Mouse (Mus musculus) adrenal gland, adult (tissue): ENCODE results near the gene Otor.
A peak's percentile ranks its signal among the peaks of the same experiment; 100 is the strongest.

Source experiments
- DNase-seq, 2 experiments: peaks; one replicate each; pipeline ENCODE4 v3.0.0; 2022 to 2023; ENCODE audit warnings: low spot score in 1 of 2; ENCODE audit not compliant: inconsistent age in 2 of 2

The Otor gene

DNA sequence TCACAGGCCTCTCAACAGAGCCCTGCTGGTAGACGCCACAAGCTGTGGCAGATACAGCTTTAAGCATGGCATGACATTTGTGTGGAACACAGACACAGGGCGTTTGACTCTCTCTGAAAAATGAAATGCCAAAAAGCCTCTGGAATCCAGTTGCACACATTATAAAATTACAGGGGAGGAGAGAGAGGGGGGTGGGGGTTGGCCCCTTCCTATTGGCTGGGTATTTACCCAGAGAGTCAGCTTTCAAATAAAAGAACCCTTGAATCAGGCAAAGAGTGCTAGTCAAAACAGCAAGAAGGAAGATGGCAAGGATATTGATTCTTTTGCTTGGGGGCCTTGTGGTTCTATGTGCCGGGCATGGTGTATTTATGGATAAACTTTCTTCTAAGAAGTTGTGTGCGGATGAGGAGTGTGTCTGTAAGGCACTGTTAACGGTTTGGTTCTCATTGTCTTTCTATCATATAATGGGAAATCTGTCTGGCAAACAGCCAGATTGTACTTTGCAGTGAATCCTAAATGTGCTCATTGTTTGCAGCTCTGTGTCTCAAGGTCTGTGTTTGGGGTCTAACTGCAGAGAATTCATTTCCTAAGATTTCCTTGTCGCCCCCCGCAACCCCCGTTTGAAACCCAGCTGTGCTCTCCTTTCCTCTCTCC is at the start of gene Otor:
Gene Otor (plus strand): TSS at position 276 of the 654 bp plus-strand sequence.
- no peak for DNase-seq

- no peak for DNase-seq
Observed at GRCm38 (mm10) chr2:143031283-143031682, 47.0 kb upstream of the Otor start.

DNA sequence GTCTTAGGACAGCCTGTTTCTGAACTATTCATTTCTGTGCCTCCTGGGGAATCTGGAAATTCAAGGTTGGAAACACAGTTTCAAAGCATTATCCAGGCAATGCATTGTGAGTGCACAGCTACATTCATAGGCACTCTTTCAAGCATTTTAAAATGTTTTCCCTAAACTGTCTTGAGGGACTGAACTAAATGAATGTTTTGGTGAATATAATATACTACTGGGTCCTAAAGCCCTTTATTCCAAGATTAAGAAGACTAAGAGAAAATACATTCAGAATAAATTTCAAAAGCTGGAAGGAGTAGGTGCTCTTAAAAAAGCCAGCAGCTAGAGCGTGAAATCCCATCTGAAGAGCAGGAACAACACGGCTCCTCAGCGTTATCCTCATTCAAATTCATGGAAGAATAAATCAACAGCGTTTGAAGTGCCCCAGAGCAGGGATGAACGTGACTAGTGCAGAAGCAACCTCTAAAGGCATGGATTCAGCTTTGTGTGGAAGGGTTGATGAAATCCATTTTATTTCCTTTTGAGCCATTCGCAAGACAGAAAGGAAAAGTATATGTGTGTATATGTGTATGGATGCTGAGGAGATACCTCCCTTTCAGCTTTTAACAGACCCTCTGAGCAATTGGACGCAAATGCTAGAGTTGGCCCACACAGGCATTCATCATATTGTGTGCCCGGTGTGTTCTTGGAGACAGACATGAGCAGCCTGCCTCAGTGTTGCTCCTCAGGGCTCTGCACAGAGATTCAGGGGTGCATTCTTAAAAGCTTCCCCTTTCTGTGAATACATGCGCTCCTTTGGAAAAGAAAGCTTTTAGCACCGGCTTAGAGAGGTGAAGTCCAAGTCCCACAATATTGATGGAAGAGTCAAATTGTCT is 45.7 kb upstream of the Otor start:
- DNase-seq: no peak

- DNase-seq: no peak
Observed at GRCm38 (mm10) chr2:143034350-143035085, 43.8 kb upstream of the Otor start.

- DNase-seq: peak in 1 of 2 experiments; percentile 25
Observed at GRCm38 (mm10) chr2:143035086-143035593, 43.1 kb upstream of the Otor start.

DNA sequence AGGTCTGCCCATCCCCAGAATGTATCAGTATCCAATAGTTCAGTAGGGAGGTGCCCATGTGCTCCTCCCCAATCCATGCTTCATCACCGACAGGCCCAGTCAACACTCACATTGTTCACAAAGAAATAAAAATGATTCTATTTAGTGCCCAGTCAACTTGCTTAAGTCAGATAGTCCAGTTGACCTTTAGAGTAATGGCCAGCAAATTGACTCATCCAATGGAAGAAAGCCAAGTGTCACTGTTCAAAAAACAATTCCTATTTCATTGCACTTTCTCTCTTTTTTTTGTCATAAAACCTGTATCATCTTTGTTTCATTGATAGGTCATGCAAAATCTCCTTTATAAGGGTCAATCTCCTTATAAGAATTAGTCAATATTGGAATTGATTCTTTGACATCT is 36.7 kb upstream of the Otor start:
- DNase-seq: peak; percentile 21 to 82

- DNase-seq: no peak
Observed at GRCm38 (mm10) chr2:143055251-143055650, 23.0 kb upstream of the Otor start.

DNA sequence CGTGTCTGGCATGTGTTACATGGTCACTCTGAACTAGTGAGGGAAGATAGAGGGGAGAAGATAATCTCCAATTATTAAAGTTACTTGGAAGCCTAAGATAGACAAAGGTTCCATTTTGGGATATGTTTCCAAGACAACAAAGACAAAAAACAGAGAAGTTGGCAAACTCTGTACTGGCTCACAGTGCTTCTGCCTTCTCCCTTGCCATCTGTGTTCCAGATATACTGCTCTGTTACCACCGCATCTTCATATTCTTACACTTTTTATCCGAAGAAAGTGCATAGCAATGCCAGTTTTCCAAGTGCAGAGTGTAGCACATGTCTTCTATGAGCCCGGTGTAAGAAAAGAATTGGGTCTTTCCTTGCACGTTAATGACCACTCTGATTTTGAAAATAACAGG is 21.5 kb upstream of the Otor start:
- DNase-seq: no peak

DNA sequence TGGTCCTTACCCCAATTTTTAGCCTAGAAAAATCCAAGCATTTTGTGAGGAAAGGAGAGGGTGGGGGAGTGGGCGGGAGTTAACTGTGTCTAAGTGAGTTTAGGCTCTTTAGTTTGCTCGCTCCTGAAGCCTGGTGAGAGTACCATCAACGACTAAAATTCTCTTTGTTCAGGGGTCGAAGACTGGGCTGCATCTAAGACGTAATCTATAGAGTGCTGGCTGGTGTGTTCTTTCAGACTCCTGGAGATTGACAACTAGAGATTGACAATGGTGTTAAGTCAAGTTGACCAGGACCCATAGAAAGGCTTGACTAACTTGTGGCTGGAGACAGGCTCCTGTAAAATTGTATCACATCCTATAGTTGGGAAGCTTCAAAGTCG is 15.9 kb upstream of the Otor start:
- no peak for DNase-seq

DNA sequence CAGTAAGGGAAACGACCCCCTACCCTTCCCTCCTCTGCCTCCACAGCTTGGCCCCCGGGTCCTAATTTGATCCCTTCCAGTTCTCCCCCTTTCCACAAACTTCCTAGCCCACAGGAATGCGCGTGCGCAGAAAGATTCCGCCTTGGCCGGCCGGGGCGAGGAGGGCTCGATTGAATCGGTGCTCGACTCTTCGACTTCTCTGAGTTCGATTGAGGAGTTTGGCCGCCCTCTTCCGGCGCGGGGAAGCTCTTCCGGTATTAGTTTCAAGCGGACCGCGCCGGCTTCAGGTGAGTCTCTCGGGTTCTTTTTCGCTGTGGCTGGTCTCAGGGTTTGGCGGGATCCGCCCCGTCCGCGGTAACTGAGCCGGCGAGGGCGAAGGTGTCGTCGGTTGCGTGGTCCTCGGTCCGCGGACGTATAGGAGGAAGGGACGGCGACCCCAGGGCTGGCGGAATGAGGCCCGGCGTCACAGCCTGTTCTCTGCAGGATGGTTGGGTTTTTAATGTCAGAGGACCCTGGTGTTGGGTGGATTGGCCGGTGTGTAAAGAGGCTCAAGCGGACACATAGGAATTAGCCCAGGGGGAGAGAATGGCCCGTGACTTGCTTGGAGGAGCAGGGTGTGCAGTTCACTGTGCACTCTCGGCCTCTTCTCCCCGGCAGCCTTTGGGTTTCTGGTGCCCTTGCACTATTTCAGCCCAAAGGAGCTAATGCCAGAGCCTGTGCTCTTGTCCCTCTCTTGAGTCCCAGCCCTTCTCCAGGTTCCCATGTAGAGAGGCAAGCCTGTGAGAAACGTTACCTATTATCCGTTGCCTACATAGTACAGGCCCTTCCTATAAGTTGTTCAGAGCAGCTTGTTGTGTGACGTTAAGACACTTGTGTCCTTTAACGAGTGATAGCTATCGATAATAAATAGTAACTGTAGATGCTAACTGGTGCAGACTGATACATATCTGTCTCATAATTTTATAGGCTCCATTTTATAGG is 15.2 kb upstream of the Otor start, which contains the start of gene Snrpb2:
Gene Snrpb2 (plus strand): TSS at position 228 of the 981 bp plus-strand sequence.
- peak; percentile 91 to 96 for DNase-seq

DNA sequence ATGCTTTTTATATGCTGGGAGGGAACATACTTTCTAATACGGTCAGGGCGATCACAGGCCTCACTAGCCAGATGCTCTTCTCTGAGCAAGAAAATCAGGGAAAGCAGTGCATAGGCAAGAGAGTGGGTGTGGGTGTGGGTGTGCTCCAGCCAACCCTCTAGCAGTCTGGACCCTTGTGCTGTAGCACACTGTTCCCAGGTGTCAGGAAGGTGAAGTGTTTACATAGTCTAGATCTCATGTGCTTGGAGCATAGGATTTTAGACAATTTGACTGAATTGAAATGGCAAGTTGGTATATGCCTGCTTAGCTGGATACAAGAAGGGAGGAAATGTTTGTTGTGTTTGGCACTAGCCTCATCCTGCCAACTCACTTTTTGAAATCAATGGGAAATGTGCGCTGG is 12.4 kb upstream of the Otor start:
- DNase-seq: no peak

GRCm38 (mm10) chr2:143081693-143082092 is 3.4 kb downstream of the Otor start:
- DNase-seq: peak in 1 of 2 experiments; percentile 26

- no peak for DNase-seq
Observed at GRCm38 (mm10) chr2:143084852-143085397, 6.7 kb downstream of the Otor start.

DNA sequence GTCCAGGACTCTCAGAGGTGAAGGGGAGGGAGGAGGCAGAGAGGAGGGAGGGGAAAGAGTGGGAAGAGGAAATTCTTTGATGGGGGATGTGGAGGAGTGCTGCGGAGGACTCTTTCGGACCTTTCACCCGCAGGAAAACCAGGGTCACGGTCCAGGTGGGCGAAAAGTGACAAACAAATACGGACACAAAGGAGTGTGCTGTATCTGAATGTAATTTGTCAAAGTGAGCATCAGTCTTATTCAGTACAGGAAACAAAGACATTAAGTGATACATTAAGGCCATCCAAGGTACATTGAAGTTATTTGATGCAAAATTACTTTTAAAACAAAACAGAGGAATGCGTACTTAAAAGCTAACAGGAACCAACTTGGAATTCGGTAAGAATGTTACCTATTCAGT is 11.6 kb downstream of the Otor start:
- no peak for DNase-seq

DNA sequence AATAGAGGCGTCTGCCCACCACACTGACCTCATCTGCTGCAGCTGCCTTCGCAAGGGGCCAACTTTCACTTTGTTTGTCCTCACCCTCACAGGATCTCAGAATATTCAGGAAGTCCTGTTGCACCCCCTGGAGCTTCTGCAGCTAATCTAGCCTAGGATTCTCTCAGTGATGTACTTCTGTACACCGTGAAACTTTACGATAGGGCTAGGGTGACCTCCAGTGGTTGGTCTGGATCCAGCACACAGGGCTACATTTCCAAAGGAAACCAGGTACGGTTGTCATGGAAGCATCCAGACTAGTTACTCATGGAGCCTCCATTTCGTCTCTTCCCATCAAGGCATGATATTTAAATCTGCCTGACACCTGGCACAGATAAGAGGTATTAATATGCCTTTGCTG is 15.5 kb downstream of the Otor start:
- peak; percentile 42 to 79 for DNase-seq

- DNase-seq: no peak
Observed at GRCm38 (mm10) chr2:143094761-143095160, 16.5 kb downstream of the Otor start.

DNA sequence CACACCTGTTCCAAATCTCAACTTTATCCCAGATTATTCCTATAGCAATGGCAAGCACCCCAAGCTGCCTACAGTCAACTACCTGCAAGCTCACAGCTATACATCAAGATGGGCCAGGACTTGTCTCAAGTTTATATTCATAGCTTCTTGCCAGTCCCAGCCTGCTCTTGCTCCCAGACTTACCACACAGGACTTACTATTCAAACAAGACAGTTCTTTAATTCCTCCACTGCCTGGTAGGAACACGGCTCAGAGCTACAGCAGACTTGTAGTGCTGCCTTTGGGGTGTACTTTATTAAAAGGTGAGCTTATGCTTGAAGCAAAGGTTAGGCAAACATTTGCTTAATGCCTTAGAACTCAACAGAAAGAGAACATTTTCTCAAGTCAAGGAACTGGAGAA is 18.9 kb downstream of the Otor start:
- no peak for DNase-seq

GRCm38 (mm10) chr2:143113859-143114258 is 35.6 kb downstream of the Otor start:
- DNase-seq: peak in 1 of 2 experiments; percentile 62

GRCm38 (mm10) chr2:143114716-143115115 is 36.4 kb downstream of the Otor start:
- no peak for DNase-seq

DNA sequence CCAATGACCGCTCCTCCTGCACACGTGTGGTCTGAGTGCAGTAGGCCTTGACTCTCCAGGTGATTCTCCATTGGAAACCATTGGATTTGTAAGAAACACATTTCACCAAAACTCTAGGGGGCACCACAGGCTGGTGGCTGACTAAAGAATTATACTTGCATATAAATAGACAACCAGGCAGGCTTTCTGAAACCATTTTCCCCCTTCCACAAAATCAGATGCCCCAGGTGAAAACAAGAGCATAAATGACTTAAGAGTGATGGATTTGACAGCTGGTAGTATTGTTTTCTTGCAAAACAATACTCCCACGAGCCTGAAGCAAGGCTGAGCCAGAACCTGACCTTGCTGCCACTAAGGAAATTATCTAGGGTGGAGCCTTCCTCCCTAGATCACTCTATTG is 39.2 kb downstream of the Otor start:
- DNase-seq: peak; percentile 9 to 62
